Mouse (Mus musculus): ENCODE results near the gene Nedd8. TPM values are rescaled to one million over a fixed set of nuclear protein-coding genes. Genes with fewer than 3 reads are reported as not detected.

The Nedd8 gene
- polyA plus RNA-seq, 1 experiment from 2014 or later = 471 TPM

- Histone ChIP-seq H3K4me3 (peak overlapping the region; percentile 85), H3K4me2 (peak overlapping the region; percentile 78), H3K4me1 (peaks cover 31% of the 10 kb centered on the region), H3K36me3 (peaks cover 47% of the 10 kb centered on the region), H3K9me3 (no peaks in the 10 kb centered on the region), H3K9ac (peak overlapping the region; percentile 90; the same call in 1 of the 2 replicates), H3K27me3 (replicated peaks) (no peaks in the 10 kb centered on the region), H3K27ac (replicated peaks) (peak overlapping the region; percentile 86; the same call in 1 of the 2 replicates)
- no peak for ATAC-seq (ENCODE audit: extremely low read depth, insufficient number of reproducible peaks, low FRiP score, low TSS enrichment)
- 44% methylated on average over 2 of the region's 2 CpGs for WGBS
These were observed 11.3 kb downstream of the Nedd8 start for GRCm38 (mm10) chr14:55660636-55661035.

DNA sequence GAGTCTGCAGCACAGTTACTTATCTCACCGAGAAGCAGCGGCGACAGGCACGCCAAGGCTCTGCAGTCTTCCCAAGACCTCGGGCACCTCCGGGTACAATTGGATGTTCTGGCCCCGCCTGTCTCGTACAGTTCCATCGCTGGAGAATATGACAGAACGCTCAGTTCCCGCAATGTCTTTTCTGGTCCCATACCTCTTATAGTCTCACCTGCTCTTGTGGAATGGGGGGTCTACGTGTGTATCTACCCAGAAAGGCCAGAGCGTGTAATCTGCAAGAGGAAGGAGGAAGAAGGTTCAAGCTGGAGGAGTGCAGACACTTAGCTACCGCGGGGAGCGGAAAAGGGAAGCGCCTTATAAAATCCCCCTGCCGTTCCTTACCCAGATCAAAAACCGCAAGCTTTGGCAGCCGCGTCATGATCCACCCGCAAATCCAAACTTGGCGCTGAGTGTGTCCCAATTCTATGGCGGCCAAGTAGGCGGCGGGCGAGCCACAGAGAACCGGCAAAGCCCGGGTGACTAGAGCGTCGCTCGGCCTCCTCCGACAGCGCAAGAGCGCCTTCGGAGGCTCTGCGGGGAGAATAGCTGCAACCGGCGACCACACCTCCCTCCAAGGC is 11.9 kb downstream of the Nedd8 start, which contains the start of gene Mdp1:
Gene Mdp1, minus strand, starts transcription at position 549 of the 614 bp plus-strand sequence.
- peaks cover 45% of the 10 kb centered on the region for H3K36me3 ChIP-seq
- 0% methylated on average over 39 of the region's 39 CpGs for WGBS
- H3K9ac ChIP-seq = peak within 1 kb of the TSS; percentile 90
- peaks cover 31% of the 10 kb centered on the region for H3K4me1 ChIP-seq
- peak; percentile 54; the same call in 1 of the 2 replicates for ATAC-seq (ENCODE audit: extremely low read depth, insufficient number of reproducible peaks, low FRiP score, low TSS enrichment)
- H3K4me3 ChIP-seq = peak within 1 kb of the TSS; percentile 85
- peak within 1 kb of the TSS; percentile 78 for H3K4me2 ChIP-seq
- H3K27me3 ChIP-seq (replicated peaks) = no peaks in the 10 kb centered on the region
- peak within 1 kb of the TSS; percentile 86 for H3K27ac ChIP-seq (replicated peaks)
- H3K9me3 ChIP-seq = no peaks in the 10 kb centered on the region

DNA sequence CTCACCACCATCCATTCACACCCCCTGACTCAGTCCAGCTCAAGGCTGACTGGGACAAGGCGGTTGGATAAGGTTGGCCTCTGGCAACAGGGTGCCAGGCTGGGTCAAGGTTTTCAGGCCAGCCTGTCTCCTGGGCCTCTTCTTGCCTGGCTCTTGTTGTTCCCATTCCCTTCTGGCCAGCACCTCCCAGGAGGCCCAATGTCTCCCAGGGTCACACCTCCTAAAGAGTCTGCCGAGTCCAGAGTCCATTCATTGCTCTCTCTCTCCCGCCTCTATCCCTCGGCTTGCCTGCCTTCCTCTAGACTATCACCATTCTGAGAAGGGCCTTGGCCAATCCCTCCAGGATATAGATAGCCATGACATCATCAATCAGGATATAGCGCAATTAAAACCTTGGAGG is 13.9 kb downstream of the Nedd8 start:
- Histone ChIP-seq H3K9me3 (no peaks in the 10 kb centered on the region), H3K27ac (replicated peaks) (peak overlapping the region; percentile 86), H3K4me1 (peaks cover 31% of the 10 kb centered on the region), H3K4me3 (no peak overlapping the region), H3K9ac (no peak overlapping the region), H3K36me3 (peaks cover 33% of the 10 kb centered on the region), H3K4me2 (no peak overlapping the region), H3K27me3 (replicated peaks) (no peaks in the 10 kb centered on the region)
- ATAC-seq (ENCODE audit: extremely low read depth, insufficient number of reproducible peaks, low FRiP score, low TSS enrichment) = no peak
- 67% methylated on average over 5 of the region's 5 CpGs for WGBS

DNA sequence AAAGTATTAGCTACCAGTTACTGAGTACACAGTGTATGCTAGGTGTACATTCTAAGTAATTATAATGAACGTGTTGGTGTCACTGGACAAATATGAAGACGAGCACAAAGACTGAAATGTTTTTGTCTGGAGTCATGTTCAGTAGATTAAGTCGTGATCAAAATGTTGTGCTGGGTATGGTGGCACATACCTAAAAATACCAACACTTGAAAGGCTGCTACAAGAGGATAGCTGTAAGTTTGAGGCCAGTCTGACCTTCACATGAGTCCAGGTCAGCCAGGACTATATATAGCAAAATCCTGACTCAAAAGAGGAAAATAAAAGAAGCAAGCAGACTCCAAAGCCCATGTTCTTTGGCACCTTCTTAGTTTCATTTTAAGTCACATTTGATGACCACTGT is 15.0 kb downstream of the Nedd8 start:
- WGBS = 39% methylated on average over 3 of the region's 3 CpGs
- no peaks in the 10 kb centered on the region for H3K9me3 ChIP-seq
- H3K27ac ChIP-seq (replicated peaks) = peak overlapping the region; percentile 86
- H3K4me1 ChIP-seq = peaks cover 31% of the 10 kb centered on the region
- H3K36me3 ChIP-seq = peaks cover 24% of the 10 kb centered on the region
- no peak; the same call in 1 of the 2 replicates for ATAC-seq (ENCODE audit: extremely low read depth, insufficient number of reproducible peaks, low FRiP score, low TSS enrichment)
- H3K4me3 ChIP-seq = no peak overlapping the region
- H3K27me3 ChIP-seq (replicated peaks) = no peaks in the 10 kb centered on the region
- peak overlapping the region; percentile 24 for H3K4me2 ChIP-seq
- no peak overlapping the region; the same call in 1 of the 2 replicates for H3K9ac ChIP-seq

- H3K27me3 ChIP-seq (replicated peaks) = no peaks in the 10 kb centered on the region
- H3K9ac ChIP-seq = no peak overlapping the region
- H3K36me3 ChIP-seq = peaks cover 6% of the 10 kb centered on the region
- H3K27ac ChIP-seq (replicated peaks) = no peak overlapping the region
- no peak for ATAC-seq (ENCODE audit: extremely low read depth, insufficient number of reproducible peaks, low FRiP score, low TSS enrichment)
- 0 out of 2 replicates have a peak, but pooled peaks cover 3% of the 10 kb centered on the region for H3K4me1 ChIP-seq
- H3K9me3 ChIP-seq = no peaks in the 10 kb centered on the region
- H3K4me3 ChIP-seq = no peak overlapping the region
- WGBS = 69% methylated on average over 7 of the region's 7 CpGs
- no peak overlapping the region for H3K4me2 ChIP-seq
These were observed 20.4 kb downstream of the Nedd8 start for GRCm38 (mm10) chr14:55651528-55651927.

GRCm38 (mm10) chr14:55649884-55650283 is 22.0 kb downstream of the Nedd8 start, which contains the start of gene Tssk4:
Gene Tssk4 (plus strand): TSS chr14:55650184.
- Histone ChIP-seq H3K27ac (replicated peaks) (no peak within 1 kb of the TSS), H3K27me3 (replicated peaks) (no peaks in the 10 kb centered on the region), H3K9ac (no peak within 1 kb of the TSS), H3K4me2 (no peak within 1 kb of the TSS), H3K9me3 (no peaks in the 10 kb centered on the region), H3K4me1 (peaks cover 8% of the 10 kb centered on the region), H3K36me3 (peaks cover 14% of the 10 kb centered on the region), H3K4me3 (no peak within 1 kb of the TSS)
- ATAC-seq (ENCODE audit: extremely low read depth, insufficient number of reproducible peaks, low FRiP score, low TSS enrichment) = no peak
- 87% methylated on average over 2 of the region's 2 CpGs for WGBS

GRCm38 (mm10) chr14:55644261-55644888 is 27.5 kb downstream of the Nedd8 start:
- WGBS = 27% methylated on average over 17 of the region's 17 CpGs
- Histone ChIP-seq H3K4me1 (peaks cover 31% of the 10 kb centered on the region), H3K9me3 (no peaks in the 10 kb centered on the region), H3K36me3 (peaks cover 39% of the 10 kb centered on the region), H3K27me3 (replicated peaks) (no peaks in the 10 kb centered on the region), H3K4me2 (peak overlapping the region; percentile 94), H3K9ac (peak overlapping the region; percentile 99), H3K4me3 (peak overlapping the region; percentile 85), H3K27ac (replicated peaks) (peak overlapping the region; percentile 96)
- ATAC-seq (ENCODE audit: extremely low read depth, insufficient number of reproducible peaks, low FRiP score, low TSS enrichment) = no peak

DNA sequence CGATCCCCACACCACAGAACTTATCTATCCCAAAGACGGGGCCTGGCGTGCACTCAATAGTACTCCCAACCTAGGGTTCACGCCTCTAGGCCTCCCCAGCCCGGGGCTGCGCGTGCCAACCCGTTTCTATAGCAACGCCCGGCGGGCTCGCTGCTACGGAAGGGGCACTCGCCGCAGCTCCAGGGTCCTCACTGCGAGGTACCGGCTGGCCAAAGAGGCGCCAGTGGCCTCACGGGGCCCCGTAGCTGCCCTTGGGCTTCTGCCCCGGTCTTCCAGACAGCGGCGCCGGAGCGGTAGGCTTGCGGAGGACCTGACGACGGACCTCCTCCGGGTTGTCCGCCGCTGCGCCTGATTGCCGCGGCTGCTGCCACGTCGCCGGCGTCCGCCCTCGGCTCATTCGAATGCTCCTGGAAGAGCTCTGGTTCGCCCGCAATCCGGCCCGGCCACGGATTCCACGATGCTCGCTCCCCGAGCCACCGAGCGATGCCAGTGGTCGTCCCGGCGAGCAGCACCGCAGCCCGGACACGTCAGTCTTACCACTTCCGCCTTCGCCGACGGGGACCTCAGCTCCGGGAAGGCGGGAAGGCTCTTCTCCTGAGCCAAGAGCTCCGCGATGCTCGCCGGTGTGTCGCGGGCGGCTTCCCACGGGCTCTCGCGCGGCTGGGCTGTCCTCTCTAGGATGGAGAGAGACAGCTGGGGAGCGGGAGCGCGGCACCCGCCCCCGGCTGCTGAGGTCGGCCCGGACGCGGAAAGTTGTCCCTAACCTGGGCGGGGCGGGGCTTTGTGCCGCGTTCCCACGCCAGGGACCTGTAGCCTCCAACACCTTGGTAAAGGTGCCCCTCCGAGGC is 28.6 kb downstream of the Nedd8 start, which contains the start of gene Tm9sf1:
Gene Tm9sf1, minus strand, starts transcription at position 747 of the 848 bp plus-strand sequence.
- peaks cover 50% of the 10 kb centered on the region for H3K36me3 ChIP-seq
- peak; percentile 85 for ATAC-seq (ENCODE audit: extremely low read depth, insufficient number of reproducible peaks, low FRiP score, low TSS enrichment)

DNA sequence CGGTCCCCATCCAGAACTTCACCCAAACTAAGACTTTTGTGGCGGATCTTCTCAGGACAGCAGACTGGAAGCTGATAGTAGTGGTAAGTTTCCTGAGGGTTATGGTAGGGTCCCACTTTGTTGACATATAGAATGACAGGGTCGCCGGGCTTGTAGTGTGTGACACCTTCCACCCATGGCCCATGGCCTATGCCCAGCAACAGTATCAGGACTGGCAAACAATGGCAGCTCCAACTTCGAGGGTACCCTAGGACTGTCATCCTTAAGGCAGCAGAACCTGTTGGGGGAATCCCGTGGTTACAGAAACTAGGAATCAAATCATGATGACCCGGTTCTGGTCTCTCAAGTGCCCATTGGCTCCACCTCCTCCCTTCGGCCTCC is 29.3 kb downstream of the Nedd8 start:
- H3K4me2 ChIP-seq = peak overlapping the region; percentile 94
- H3K36me3 ChIP-seq = peaks cover 56% of the 10 kb centered on the region
- peak overlapping the region; percentile 85 for H3K4me3 ChIP-seq
- peaks cover 31% of the 10 kb centered on the region for H3K4me1 ChIP-seq
- H3K27ac ChIP-seq (replicated peaks) = peak overlapping the region; percentile 96
- H3K27me3 ChIP-seq (replicated peaks) = no peaks in the 10 kb centered on the region
- H3K9ac ChIP-seq = peak overlapping the region; percentile 99
- H3K9me3 ChIP-seq = no peaks in the 10 kb centered on the region
- no peak for ATAC-seq (ENCODE audit: extremely low read depth, insufficient number of reproducible peaks, low FRiP score, low TSS enrichment)
- WGBS = 18% methylated on average over 8 of the region's 8 CpGs

More for the DNA sequence above, 28.6 kb downstream of the Nedd8 start, which contains the start of gene Tm9sf1:
- under 1% methylated on average over 76 of the region's 89 CpGs for WGBS
- Histone ChIP-seq H3K27ac (replicated peaks) (peak within 1 kb of the TSS; percentile 96), H3K4me2 (peak within 1 kb of the TSS; percentile 94), H3K9ac (peak within 1 kb of the TSS; percentile 99), H3K4me1 (peaks cover 31% of the 10 kb centered on the region), H3K4me3 (peak within 1 kb of the TSS; percentile 85), H3K27me3 (replicated peaks) (no peaks in the 10 kb centered on the region), H3K9me3 (no peaks in the 10 kb centered on the region)

DNA sequence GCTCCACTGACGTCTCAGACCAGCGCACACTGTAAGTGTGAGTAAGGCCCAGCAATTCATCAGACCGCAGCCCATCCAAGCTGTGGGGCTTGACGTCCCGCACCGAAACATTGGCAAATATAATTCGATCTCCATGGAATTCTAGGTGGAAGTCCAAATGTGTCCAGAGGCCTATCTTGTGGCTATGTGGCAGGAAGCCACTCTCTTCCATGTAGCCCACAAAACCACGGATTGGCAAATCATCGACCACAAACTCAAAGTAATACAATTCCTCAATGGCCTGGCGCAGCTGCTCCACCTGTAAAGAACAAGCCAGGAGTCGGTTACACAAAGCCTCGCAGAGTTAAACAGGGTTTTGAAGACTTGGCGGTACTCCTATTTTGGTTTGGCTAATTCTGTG is 30.6 kb downstream of the Nedd8 start:
- H3K9ac ChIP-seq = no peak overlapping the region
- ATAC-seq (ENCODE audit: extremely low read depth, insufficient number of reproducible peaks, low FRiP score, low TSS enrichment) = no peak
- H3K4me1 ChIP-seq = peaks cover 33% of the 10 kb centered on the region
- peaks cover 61% of the 10 kb centered on the region for H3K36me3 ChIP-seq
- H3K9me3 ChIP-seq = no peaks in the 10 kb centered on the region
- H3K4me3 ChIP-seq = no peak overlapping the region
- H3K27me3 ChIP-seq (replicated peaks) = no peaks in the 10 kb centered on the region
- WGBS = 90% methylated on average over 13 of the region's 13 CpGs
- no peak overlapping the region for H3K4me2 ChIP-seq
- no peak overlapping the region for H3K27ac ChIP-seq (replicated peaks)

DNA sequence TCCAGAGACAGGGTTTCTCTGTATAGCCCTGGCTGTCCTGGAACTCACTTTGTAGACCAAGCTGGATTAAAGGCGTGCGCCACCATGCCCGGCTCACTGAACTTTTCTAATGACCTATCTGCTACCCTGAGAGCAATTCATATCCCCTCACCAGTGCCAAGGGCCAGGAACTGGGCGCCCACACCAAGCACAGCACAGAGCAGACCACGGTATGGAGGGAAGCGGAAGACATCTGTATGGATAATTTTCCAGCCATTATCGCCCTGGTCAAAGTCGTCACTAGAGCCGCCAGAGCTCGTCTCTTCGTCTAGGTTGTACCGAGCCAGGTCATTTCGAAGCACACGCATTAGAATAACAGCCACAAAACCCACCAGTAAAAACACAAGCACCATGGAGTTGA is 31.1 kb downstream of the Nedd8 start:
- Histone ChIP-seq H3K9ac (no peak overlapping the region), H3K4me2 (no peak overlapping the region), H3K4me1 (peaks cover 37% of the 10 kb centered on the region), H3K27ac (replicated peaks) (no peak overlapping the region), H3K36me3 (peaks cover 60% of the 10 kb centered on the region), H3K4me3 (no peak overlapping the region), H3K27me3 (replicated peaks) (no peaks in the 10 kb centered on the region), H3K9me3 (no peaks in the 10 kb centered on the region)
- 94% methylated on average over 14 of the region's 14 CpGs for WGBS
- ATAC-seq (ENCODE audit: extremely low read depth, insufficient number of reproducible peaks, low FRiP score, low TSS enrichment) = no peak
